Mouse (Mus musculus) midbrain, embryonic 15.5 days (tissue): Measurements from ENCODE around the gene Trnt1. TPM values are rescaled to one million over a fixed set of nuclear protein-coding genes. Genes with fewer than 3 reads are reported as not detected.

Experiments
- polyA plus RNA-seq: library from polyadenylated mRNA; unstranded; fragments of >200 nt; fragmentation: Nextera tagmentation; extraction: Ambion mirVana; gene quantifications from 2 replicates; pipeline ENCODE4 v1.2.1, GENCODE M21; 2015

Trnt1 gene
- polyA plus RNA-seq, 1 experiment from 2014 or later = 59.5 TPM

Other genes with a start within 250 kb of the Trnt1 start
- gene Il5ra, start 20.1 kb upstream of the Trnt1 start, polyA plus RNA-seq = 0.09 TPM in 1 of 2 replicates, not detected in the other
- gene Crbn, start 31.0 kb downstream of the Trnt1 start, polyA plus RNA-seq = 59.7 and 61.0 TPM in 2 replicates